ENCODE assay signal across 12 mouse cellular contexts in genomic region chr9:66912304-66912703, GRCm38 (mm10). TPM values are rescaled to one million over a fixed set of nuclear protein-coding genes. Genes with fewer than 3 reads are reported as not detected.
DNase-seq lines count a peak whose midpoint lies in the region; ATAC-seq and TF ChIP-seq lines count a peak whose summit lies in the region.
"Had no signal": no experiment of that assay in that cellular context is flagged by ENCODE, and none has a peak within 500 bp of the region (broad histone marks: within the 10 kb centered on the region; RNA-seq: fewer than 3 reads in every experiment).

No protein-coding gene starts in this region.

- no peak for TF ChIP-seq CTCF in intestine, postnatal 0 days (IDR thresholded peaks at IDR 0.05; ENCODE audit: low read depth)

- H3K9ac ChIP-seq in intestine, postnatal 0 days (ENCODE audit: low read depth, low read length): no peak overlapping the region
- no peak overlapping the region for H3K9ac ChIP-seq in intestine, embryonic 16.5 days (ENCODE audit: low read depth, low read length)
- H3K9ac ChIP-seq: lung, embryonic 15.5 days had no signal

- no peak overlapping the region for H3K27ac ChIP-seq in intestine, postnatal 0 days (ENCODE audit: low read depth, low read length)
- no peak overlapping the region for H3K27ac ChIP-seq in intestine, embryonic 16.5 days (ENCODE audit: low read length)
- H3K27ac ChIP-seq: lung, embryonic 15.5 days had no signal

- H3K4me3 ChIP-seq in intestine, postnatal 0 days (ENCODE audit: low read depth, low read length): no peak overlapping the region
- H3K4me3 ChIP-seq in intestine, embryonic 16.5 days (ENCODE audit: low read length): no peak overlapping the region
- H3K4me3 ChIP-seq: lung, embryonic 15.5 days had no signal

- peaks cover 3% of the 10 kb centered on the region; the same call in 1 of the 2 replicates for H3K36me3 ChIP-seq in intestine, postnatal 0 days (ENCODE audit: control insufficient read depth, insufficient read depth)
- no peaks in the 10 kb centered on the region for H3K36me3 ChIP-seq in intestine, embryonic 16.5 days (ENCODE audit: control insufficient read depth, insufficient read depth, low read length)
- H3K36me3 ChIP-seq: lung, embryonic 15.5 days had no signal

- peak; percentile 81 for DNase-seq in retina, postnatal 1 day
- DNase-seq in retina, embryonic 14.5 days (ENCODE audit: low spot score): no peak
- DNase-seq in induced T-regulatory cell, adult 2 months (ENCODE audit: low read depth): peak; percentile 37
- no peak for DNase-seq in thymus, postnatal 25 days
- no peak for DNase-seq in testis, postnatal 14 days (ENCODE audit: low spot score)
- DNase-seq: adrenal gland, postnatal 10 days; cerebellum, adult 8-10 months; right cerebral cortex, postnatal 25 days had no signal

- peak overlapping the region; percentile 3; the same call in 1 of the 2 replicates for H3K4me2 ChIP-seq in intestine, postnatal 0 days (replicated peaks; ENCODE audit: low read depth)
- H3K4me2 ChIP-seq in intestine, embryonic 16.5 days (ENCODE audit: low read depth, low read length): no peak overlapping the region
- H3K4me2 ChIP-seq: lung, embryonic 15.5 days had no signal

- ATAC-seq in intestine, postnatal 0 days: no peak
- ATAC-seq in intestine, embryonic 16.5 days: no peak

- H3K4me1 ChIP-seq in intestine, postnatal 0 days (replicated peaks; ENCODE audit: control insufficient read depth, insufficient read depth, low read length): peaks cover 20% of the 10 kb centered on the region
- peaks cover 33% of the 10 kb centered on the region for H3K4me1 ChIP-seq in intestine, embryonic 16.5 days (ENCODE audit: control insufficient read depth, insufficient read depth, low read length)

- no peaks in the 10 kb centered on the region for H3K9me3 ChIP-seq in intestine, postnatal 0 days (ENCODE audit: control insufficient read depth)
- H3K9me3 ChIP-seq in intestine, embryonic 16.5 days (ENCODE audit: control insufficient read depth, low read length): no peaks in the 10 kb centered on the region
- H3K9me3 ChIP-seq: G1E; lung, embryonic 15.5 days had no signal

- no peaks in the 10 kb centered on the region for H3K27me3 ChIP-seq in intestine, postnatal 0 days (replicated peaks; ENCODE audit: control insufficient read depth, insufficient read depth, low read length)
- no peaks in the 10 kb centered on the region for H3K27me3 ChIP-seq in intestine, embryonic 16.5 days (replicated peaks; ENCODE audit: control insufficient read depth, insufficient read depth, low read length)
- H3K27me3 ChIP-seq: lung, embryonic 15.5 days had no signal

RNA-seq across cellular contexts. Expression of gene Rab8b, which starts 7.2 kb away (rescaled TPM):
- 16.2 and 18.9 TPM in 2 replicates for polyA plus RNA-seq in intestine, postnatal 0 days (2015; fragmentation: Nextera tagmentation; extraction: Ambion mirVana)
- 18.3 and 18.4 TPM in 2 replicates for polyA plus RNA-seq in intestine, embryonic 16.5 days (2015; fragmentation: Nextera tagmentation; extraction: Ambion mirVana)

RNA-seq across cellular contexts. Expression of gene Rps27l, which starts 33.6 kb away (rescaled TPM):
- 712 and 778 TPM in 2 replicates for polyA plus RNA-seq in intestine, postnatal 0 days (2015; fragmentation: Nextera tagmentation; extraction: Ambion mirVana)
- polyA plus RNA-seq in intestine, embryonic 16.5 days (2015; fragmentation: Nextera tagmentation; extraction: Ambion mirVana): 763 and 818 TPM in 2 replicates

Comparison
In these comparisons a context has a peak if more than half of its experiments do, and no peak if none do; other contexts are left out.
1. DNase-seq: peak in retina, postnatal 1 day (single experiment) and induced T-regulatory cell, adult 2 months (single experiment); none in retina, embryonic 14.5 days (single experiment), thymus, postnatal 25 days (single experiment) and testis, postnatal 14 days (single experiment).